Mouse (Mus musculus) liver, embryonic 14.5 days (tissue): ENCODE results near the gene Negr1.

Source experiments
- CTCF ChIP-seq: IDR thresholded peaks from 2 replicates; pipeline ENCODE4 v1.5.1; 2016; ENCODE audit warnings: antibody characterized with exemption, low read depth, control low read depth
- EP300 ChIP-seq: IDR thresholded peaks from 2 replicates; pipeline ENCODE4 v1.6.1; 2016; ENCODE audit warnings: antibody characterized with exemption, low read depth

DNA sequence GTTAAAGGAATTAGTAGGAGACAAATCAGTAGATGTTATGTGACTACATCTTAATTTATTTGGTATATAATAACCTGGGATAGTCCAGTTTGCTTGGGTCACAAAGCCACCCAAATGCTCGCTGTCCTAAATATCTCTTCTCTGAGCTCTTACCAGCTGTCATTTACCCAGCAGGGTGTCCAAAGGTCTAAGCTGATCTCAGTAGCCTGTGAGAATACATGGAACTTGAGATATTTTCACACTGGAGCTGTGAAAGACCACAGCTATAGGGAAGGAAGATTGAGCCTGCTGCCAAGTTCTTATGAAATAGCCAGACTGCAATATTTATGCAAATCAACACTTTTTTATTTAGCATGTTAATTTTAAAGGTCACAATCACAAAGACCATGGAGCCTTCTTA is 141.6 kb downstream of the Negr1 start:
- TF ChIP-seq CTCF = no peak
- TF ChIP-seq EP300 = no peak
